ENCODE assay signal across 8 mouse cellular contexts in the genomic region with DNA sequence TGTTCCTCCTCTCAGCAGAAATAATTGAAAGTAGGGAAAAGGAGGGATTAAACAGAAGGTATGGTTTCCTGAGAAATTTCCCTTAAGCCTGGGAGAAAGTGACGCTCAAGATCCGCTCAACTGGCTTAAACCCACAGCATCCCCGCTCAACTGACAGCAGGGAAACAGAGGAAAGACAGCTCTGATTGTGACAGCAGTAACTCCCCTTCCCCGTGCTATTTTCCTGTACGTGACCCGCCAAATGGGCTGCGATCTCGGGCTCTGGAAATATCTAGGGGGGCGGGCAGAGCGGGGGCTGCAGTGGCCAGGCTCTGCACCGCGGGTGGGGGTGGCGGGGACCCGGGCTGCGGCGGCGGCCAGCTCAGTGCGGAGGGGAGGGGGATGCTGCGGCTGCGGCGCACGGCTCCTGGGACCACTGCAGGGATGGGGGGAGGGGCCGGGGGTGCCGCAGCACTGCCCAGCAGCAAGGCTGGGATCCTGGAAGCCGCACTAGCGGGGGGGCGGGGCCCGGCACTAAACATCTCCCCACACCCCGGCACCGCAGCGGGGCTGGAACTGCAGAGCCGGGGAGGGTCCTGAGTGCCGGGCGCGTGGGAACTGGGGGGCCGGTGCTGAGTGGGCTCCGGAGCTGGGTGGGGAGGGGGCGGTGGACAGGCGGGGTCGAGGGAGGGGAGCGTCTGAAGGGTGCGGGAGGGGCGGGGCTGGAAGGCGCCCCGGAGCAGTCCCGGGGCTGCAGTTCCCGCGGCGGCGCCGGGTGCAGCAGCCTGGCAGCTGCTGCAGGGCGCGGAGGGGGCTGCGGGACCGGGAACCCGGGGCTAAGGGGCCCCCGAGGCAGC. TPM values are rescaled to one million over a fixed set of nuclear protein-coding genes. Genes with fewer than 3 reads are reported as not detected.
DNase-seq lines count a peak whose midpoint lies in the region; ATAC-seq and TF ChIP-seq lines count a peak whose summit lies in the region.

No protein-coding gene starts in this region.

- ATAC-seq in forebrain, embryonic 14.5 days = peak; percentile 68

- no peaks in the 10 kb centered on the region for H3K27me3 ChIP-seq in forebrain, embryonic 14.5 days (replicated peaks; ENCODE audit: control insufficient read depth, insufficient read depth, low read length)
- no peaks in the 10 kb centered on the region for H3K27me3 ChIP-seq in myocyte (ENCODE audit: control insufficient read depth, insufficient read depth, insufficient read length)

- peaks cover 49% of the 10 kb centered on the region for H3K79me2 ChIP-seq in myocyte (ENCODE audit: control insufficient read depth, insufficient read depth)

- H3K36me3 ChIP-seq in forebrain, embryonic 14.5 days (ENCODE audit: control insufficient read depth, insufficient read depth, low read length) = peaks cover 29% of the 10 kb centered on the region
- peaks cover 19% of the 10 kb centered on the region for H3K36me3 ChIP-seq in myocyte (ENCODE audit: control insufficient read depth, insufficient read depth)

- no peaks in the 10 kb centered on the region for H3K9me3 ChIP-seq in forebrain, embryonic 14.5 days (replicated peaks; ENCODE audit: control insufficient read depth, low read length)

- H3K4me1 ChIP-seq in bone marrow, adult 2 months (ENCODE audit: control insufficient read depth, insufficient read depth, low read length) = peaks cover 5% of the 10 kb centered on the region
- peaks cover 7% of the 10 kb centered on the region for H3K4me1 ChIP-seq in forebrain, embryonic 14.5 days (ENCODE audit: control insufficient read depth, insufficient read depth, low read length)

- TF ChIP-seq CTCF in bone marrow, adult 2 months (IDR thresholded peaks at IDR 0.05; ENCODE audit: control insufficient read depth, insufficient read depth, low read length) = no peak

- peak overlapping the region; percentile 57 for H3K4me3 ChIP-seq in bone marrow, adult 2 months (replicated peaks; ENCODE audit: control insufficient read depth, low read depth, low read length)
- peak overlapping the region; percentile 80 for H3K4me3 ChIP-seq in forebrain, embryonic 14.5 days (ENCODE audit: low read depth, low read length)
- peak overlapping the region; percentile 41 for H3K4me3 ChIP-seq in myocyte

- TF ChIP-seq POLR2A in bone marrow, adult 2 months (IDR thresholded peaks at IDR 0.05; ENCODE audit: borderline replicate concordance, control insufficient read depth, low read depth, low read length) = no peak
- TF ChIP-seq POLR2A in myocyte (IDR thresholded peaks at IDR 0.05; ENCODE audit: insufficient read length, low read depth) = no peak

- H3K27ac ChIP-seq in bone marrow, adult 2 months (ENCODE audit: control insufficient read depth, insufficient read depth, low read depth, low read length, poor library complexity) = 0 out of 2 replicates have a peak overlapping the region, but pooled peaks have one; percentile 77
- peak overlapping the region; percentile 72 for H3K27ac ChIP-seq in forebrain, embryonic 14.5 days (ENCODE audit: low read depth, low read length)

- 2% methylated on average over 52 of the region's 57 CpGs for WGBS in bone marrow, adult 2 months
- whole genome bisulfite sequencing in forebrain, embryonic 14.5 days = under 1% methylated on average over 38 of the region's 57 CpGs

- peak overlapping the region; percentile 80 for H3ac ChIP-seq in myocyte (ENCODE audit: control insufficient read depth, insufficient read length)

- H3K4me2 ChIP-seq in forebrain, embryonic 14.5 days (ENCODE audit: low read length) = peak overlapping the region; percentile 84
- H3K4me2 ChIP-seq in myocyte (ENCODE audit: low read depth) = peak overlapping the region; percentile 85

- H3K9ac ChIP-seq in forebrain, embryonic 14.5 days (ENCODE audit: low read length) = peak overlapping the region; percentile 80

- DNase-seq in ovary, postnatal 36 days (ENCODE audit: low spot score) = peak; percentile 52
- DNase-seq in ovary, postnatal 14 days (ENCODE audit: low spot score) = no peak
- peak; percentile 67 for DNase-seq in forebrain, embryonic 14.5 days (ENCODE audit: low spot score)
- peak; percentile 65 for DNase-seq in kidney, postnatal 14 days
- DNase-seq in urinary bladder, postnatal 10 days (ENCODE audit: low spot score) = no peak
- no peak for DNase-seq in T-cell, adult 2 months (ENCODE audit: low spot score)

TF ChIP-seq in myocyte, 11 proteins besides CTCF, POLR2A, EP300 and RAD21:
- TF ChIP-seq MYOG (IDR thresholded peaks at IDR 0.05; ENCODE audit: control insufficient read depth in 1 of 3, insufficient read depth in 1 of 3, insufficient read length in 2 of 3, low read depth in 2 of 3) = no peak
- no peak for TF ChIP-seq POLR2AphosphoS2 (IDR thresholded peaks at IDR 0.05; ENCODE audit: insufficient read length, low read depth)
- TF ChIP-seq MYOD1 (IDR thresholded peaks at IDR 0.05; ENCODE audit: control insufficient read depth in 1 of 3, insufficient read length in 2 of 3, low read depth in 2 of 3) = no peak
- no peak for TF ChIP-seq USF1 (IDR thresholded peaks at IDR 0.05; ENCODE audit: low read depth)
- TF ChIP-seq SRF (IDR thresholded peaks at IDR 0.05; ENCODE audit: control insufficient read depth, insufficient read length, low read depth) = no peak
- no peak for TF ChIP-seq TCF3 (IDR thresholded peaks at IDR 0.05; ENCODE audit: insufficient read length, low read depth)
- TF ChIP-seq MAX (IDR thresholded peaks at IDR 0.05; ENCODE audit: low read depth) = no peak
- TF ChIP-seq REST (IDR thresholded peaks at IDR 0.05; ENCODE audit: insufficient read depth, insufficient read length) = no peak
- no peak for TF ChIP-seq CEBPB (IDR thresholded peaks at IDR 0.05; ENCODE audit: insufficient read depth, poor library complexity, severe bottlenecking)

RNA-seq across cellular contexts. Expression of gene Camk2g, which starts 0.7 kb away (rescaled TPM):
- polyA plus RNA-seq in bone marrow, adult 2 months (2011; ENCODE audit: insufficient read depth, insufficient read length, low replicate concordance, missing spikeins) = 4.8 and 13.8 TPM in 2 replicates
- 82.6 and 110 TPM in 2 replicates for polyA plus RNA-seq in forebrain, embryonic 14.5 days (2014; fragmentation: Nextera tagmentation; extraction: Ambion mirVana)
- polyA plus RNA-seq in myocyte (2012; fragmentation: generic; extraction: Trizol) = 57.2 TPM

RNA-seq across cellular contexts. Expression of gene Plau, which starts 43.3 kb away (rescaled TPM):
- polyA plus RNA-seq in bone marrow, adult 2 months (2011; ENCODE audit: insufficient read depth, insufficient read length, low replicate concordance, missing spikeins) = 1.8 and 6.9 TPM in 2 replicates
- 0.21 and 0.47 TPM in 2 replicates for polyA plus RNA-seq in forebrain, embryonic 14.5 days (2014; fragmentation: Nextera tagmentation; extraction: Ambion mirVana)
- polyA plus RNA-seq in myocyte (2012; fragmentation: generic; extraction: Trizol) = 40.1 TPM

RNA-seq across cellular contexts. Expression of gene Ndst2, which starts 58.8 kb away (rescaled TPM):
- 21.1 and 50.0 TPM in 2 replicates for polyA plus RNA-seq in bone marrow, adult 2 months (2011; ENCODE audit: insufficient read depth, insufficient read length, low replicate concordance, missing spikeins)
- 12.5 and 14.2 TPM in 2 replicates for polyA plus RNA-seq in forebrain, embryonic 14.5 days (2014; fragmentation: Nextera tagmentation; extraction: Ambion mirVana)
- 11.9 TPM for polyA plus RNA-seq in myocyte (2012; fragmentation: generic; extraction: Trizol)

Comparison
In these comparisons a context has a peak if more than half of its experiments do, and no peak if none do; other contexts are left out.
1. DNase-seq: peak in ovary, postnatal 36 days (single experiment), forebrain, embryonic 14.5 days (single experiment) and kidney, postnatal 14 days (single experiment); none in ovary, postnatal 14 days (single experiment), urinary bladder, postnatal 10 days (single experiment) and T-cell, adult 2 months (single experiment).
2. Peak in every context shown above with its lines, with median percentiles within 50 percentile points of each other: H3K4me3 ChIP-seq.